Mouse (Mus musculus) erythroblast, embryonic 14.5 days (primary cell): ENCODE data around the gene Fam20c. TPM values are rescaled to one million over a fixed set of nuclear protein-coding genes. Genes with fewer than 3 reads are reported as not detected.

Source experiments
- H3K27me3 ChIP-seq: 2 replicates; pipeline ENCODE4 v1.6.1; 2012; ENCODE audit warnings: inconsistent platforms; ENCODE audit not compliant: control insufficient read depth
- H3K36me3 ChIP-seq: 2 replicates; pipeline ENCODE4 v1.6.1; 2012; ENCODE audit warnings: mild to moderate bottlenecking, inconsistent platforms; ENCODE audit not compliant: control insufficient read depth
- H3K4me1 ChIP-seq: 2 replicates; pipeline ENCODE4 v1.6.1; 2012; ENCODE audit warnings: inconsistent platforms; ENCODE audit not compliant: control insufficient read depth
- H3K4me3 ChIP-seq: replicated peaks from 2 replicates; pipeline ENCODE3; 2012; ENCODE audit warnings: moderate library complexity, mild to moderate bottlenecking, inconsistent platforms
- H3K9me3 ChIP-seq: 2 replicates; pipeline ENCODE4 v1.6.1; 2012; ENCODE audit warnings: low read length, inconsistent platforms, mixed read lengths; ENCODE audit not compliant: control insufficient read depth
- GATA1 ChIP-seq: IDR thresholded peaks from 2 replicates; pipeline ENCODE4 v1.6.1; 2012; ENCODE audit warnings: low read length, inconsistent platforms, mixed read lengths
- TAL1 ChIP-seq: IDR thresholded peaks from 3 replicates; pipeline ENCODE4 v1.6.1; 2012; ENCODE audit warnings: low read length, inconsistent platforms, mixed read lengths
- polyA plus RNA-seq: library from polyadenylated mRNA; stranded (reverse); fragments of >175 nt; gene quantifications from 2 replicates; pipeline ENCODE4 v1.2.3, GENCODE M21; 2012

Fam20c gene
- polyA plus RNA-seq, 1 experiment, result 0.08 TPM

GRCm38 (mm10) chr5:138753946-138754302, 390 bp upstream of the Fam20c start:
- Histone ChIP-seq H3K4me3 (peak overlapping the region; percentile 54), H3K36me3 (no peaks in the 10 kb centered on the region; the same call in 1 of the 2 replicates), H3K4me1 (no peaks in the 10 kb centered on the region), H3K9me3 (no peaks in the 10 kb centered on the region), H3K27me3 (peaks cover 44% of the 10 kb centered on the region)
- TF ChIP-seq GATA1, result no peak
- no peak for TF ChIP-seq TAL1

GRCm38 (mm10) chr5:138755121-138755452, 773 bp downstream of the Fam20c start:
- TF ChIP-seq TAL1 (no peak), GATA1 (no peak)
- Histone ChIP-seq H3K27me3 (peaks cover 44% of the 10 kb centered on the region), H3K4me3 (peak overlapping the region; percentile 55)

GRCm38 (mm10) chr5:138755453-138756301, 1.4 kb downstream of the Fam20c start:
- Histone ChIP-seq H3K4me1 (no peaks in the 10 kb centered on the region), H3K9me3 (no peaks in the 10 kb centered on the region), H3K36me3 (no peaks in the 10 kb centered on the region; the same call in 1 of the 2 replicates), H3K4me3 (peak overlapping the region; percentile 55), H3K27me3 (peaks cover 44% of the 10 kb centered on the region)
- no peak for TF ChIP-seq TAL1
- no peak for TF ChIP-seq GATA1

More at GRCm38 (mm10) chr5:138755121-138755452, 773 bp downstream of the Fam20c start:
- Histone ChIP-seq H3K4me1 (no peaks in the 10 kb centered on the region), H3K9me3 (no peaks in the 10 kb centered on the region), H3K36me3 (no peaks in the 10 kb centered on the region; the same call in 1 of the 2 replicates)

GRCm38 (mm10) chr5:138756311-138757085, 2.2 kb downstream of the Fam20c start:
- Histone ChIP-seq H3K27me3 (peaks cover 44% of the 10 kb centered on the region), H3K4me3 (peak overlapping the region; percentile 55), H3K9me3 (no peaks in the 10 kb centered on the region), H3K4me1 (no peaks in the 10 kb centered on the region), H3K36me3 (no peaks in the 10 kb centered on the region; the same call in 1 of the 2 replicates)
- TF ChIP-seq GATA1 (no peak), TAL1 (no peak)

GRCm38 (mm10) chr5:138757135-138757534, 2.8 kb downstream of the Fam20c start:
- TF ChIP-seq GATA1, result no peak
- no peak for TF ChIP-seq TAL1
- Histone ChIP-seq H3K4me3 (peak overlapping the region; percentile 19), H3K36me3 (no peaks in the 10 kb centered on the region; the same call in 1 of the 2 replicates), H3K4me1 (no peaks in the 10 kb centered on the region), H3K27me3 (peaks cover 44% of the 10 kb centered on the region), H3K9me3 (no peaks in the 10 kb centered on the region)

GRCm38 (mm10) chr5:138757616-138758015, 3.3 kb downstream of the Fam20c start:
- Histone ChIP-seq H3K36me3 (no peaks in the 10 kb centered on the region; the same call in 1 of the 2 replicates), H3K9me3 (no peaks in the 10 kb centered on the region), H3K4me1 (no peaks in the 10 kb centered on the region), H3K27me3 (peaks cover 40% of the 10 kb centered on the region), H3K4me3 (no peak overlapping the region)
- no peak for TF ChIP-seq GATA1
- no peak for TF ChIP-seq TAL1

GRCm38 (mm10) chr5:138758533-138758932, 4.2 kb downstream of the Fam20c start:
- no peaks in the 10 kb centered on the region; the same call in 1 of the 2 replicates for H3K36me3 ChIP-seq
- TF ChIP-seq TAL1, result no peak
- TF ChIP-seq GATA1, result no peak
- no peaks in the 10 kb centered on the region for H3K9me3 ChIP-seq
- peaks cover 38% of the 10 kb centered on the region for H3K27me3 ChIP-seq
- H3K4me1 ChIP-seq, result no peaks in the 10 kb centered on the region
- H3K4me3 ChIP-seq, result no peak overlapping the region

GRCm38 (mm10) chr5:138761836-138762334, 7.6 kb downstream of the Fam20c start:
- Histone ChIP-seq H3K27me3 (peaks cover 4% of the 10 kb centered on the region), H3K4me3 (no peak overlapping the region), H3K9me3 (no peaks in the 10 kb centered on the region), H3K4me1 (no peaks in the 10 kb centered on the region), H3K36me3 (no peaks in the 10 kb centered on the region; the same call in 1 of the 2 replicates)
- no peak for TF ChIP-seq TAL1
- TF ChIP-seq GATA1, result no peak

- Histone ChIP-seq H3K9me3 (no peaks in the 10 kb centered on the region), H3K36me3 (no peaks in the 10 kb centered on the region; the same call in 1 of the 2 replicates), H3K4me1 (no peaks in the 10 kb centered on the region), H3K4me3 (no peak overlapping the region), H3K27me3 (no peaks in the 10 kb centered on the region; the same call in 1 of the 2 replicates)
- TF ChIP-seq GATA1 (no peak), TAL1 (no peak)
Observed at GRCm38 (mm10) chr5:138762361-138762760, 8.0 kb downstream of the Fam20c start.
